In the genomic region with DNA sequence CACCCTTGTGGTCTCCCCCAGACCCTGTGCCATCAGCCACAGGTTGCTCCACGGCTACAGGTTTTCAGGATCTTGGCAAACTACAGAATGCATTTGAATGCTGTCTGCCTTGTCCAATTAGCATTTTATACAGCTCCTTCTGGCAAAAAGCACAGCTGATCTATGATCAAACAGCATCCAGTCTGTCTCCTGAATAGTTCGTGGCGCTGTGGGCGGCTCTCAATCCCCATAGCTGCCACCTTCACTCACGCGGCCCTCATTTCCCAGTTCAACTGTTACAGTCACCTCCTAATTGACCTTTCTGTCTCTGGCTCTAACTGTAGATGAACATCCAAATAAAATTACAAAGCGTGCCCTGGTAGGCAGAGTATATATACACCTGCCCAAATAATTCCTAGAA, we compare ENCODE assay signal across 30 mouse cellular contexts. TPM values are rescaled to one million over a fixed set of nuclear protein-coding genes. Genes with fewer than 3 reads are reported as not detected.
A peak's percentile ranks its signal among the peaks of the same experiment; 100 is the strongest.
DNase-seq lines count a peak whose midpoint lies in the region; ATAC-seq and TF ChIP-seq lines count a peak whose summit lies in the region.
"Had no signal": no experiment of that assay in that cellular context is flagged by ENCODE, and none has a peak within 500 bp of the region (broad histone marks: within the 10 kb centered on the region; RNA-seq: fewer than 3 reads in every experiment).

No protein-coding gene starts in this region.

- H3K36me3 ChIP-seq in forebrain, embryonic 13.5 days (ENCODE audit: poor library complexity, severe bottlenecking) = no peaks in the 10 kb centered on the region
- H3K36me3 ChIP-seq in forebrain, postnatal 0 days (ENCODE audit: insufficient read depth) = no peaks in the 10 kb centered on the region
- H3K36me3 ChIP-seq in hindbrain, embryonic 13.5 days = no peaks in the 10 kb centered on the region
- H3K36me3 ChIP-seq in hindbrain, embryonic 10.5 days = no peaks in the 10 kb centered on the region
- no peaks in the 10 kb centered on the region for H3K36me3 ChIP-seq in midbrain, embryonic 13.5 days
- no peaks in the 10 kb centered on the region for H3K36me3 ChIP-seq in midbrain, postnatal 0 days (ENCODE audit: insufficient read depth, low read length)
- H3K36me3 ChIP-seq in midbrain, embryonic 16.5 days (ENCODE audit: control insufficient read depth, insufficient read depth, low read length) = no peaks in the 10 kb centered on the region
- H3K36me3 ChIP-seq: heart, embryonic 12.5 days; kidney, embryonic 15.5 days; limb, embryonic 12.5 days; liver, embryonic 15.5 days had no signal

- H3K9ac ChIP-seq in forebrain, embryonic 13.5 days = no peak overlapping the region
- H3K9ac ChIP-seq in forebrain, postnatal 0 days = no peak overlapping the region
- H3K9ac ChIP-seq in hindbrain, embryonic 13.5 days = no peak overlapping the region
- no peak overlapping the region for H3K9ac ChIP-seq in midbrain, embryonic 13.5 days (replicated peaks)
- H3K9ac ChIP-seq in midbrain, postnatal 0 days (replicated peaks; ENCODE audit: low read length, poor library complexity, severe bottlenecking) = no peak overlapping the region
- H3K9ac ChIP-seq in midbrain, embryonic 16.5 days (ENCODE audit: low read depth, low read length) = no peak overlapping the region
- H3K9ac ChIP-seq: heart, embryonic 12.5 days; kidney, embryonic 15.5 days; limb, embryonic 12.5 days; liver, embryonic 15.5 days; lung, embryonic 14.5 days had no signal

- no peak overlapping the region for H3K27ac ChIP-seq in forebrain, embryonic 13.5 days
- no peak overlapping the region for H3K27ac ChIP-seq in forebrain, postnatal 0 days (ENCODE audit: low read depth, low read length)
- no peak overlapping the region for H3K27ac ChIP-seq in hindbrain, embryonic 13.5 days
- no peak overlapping the region for H3K27ac ChIP-seq in hindbrain, embryonic 10.5 days
- H3K27ac ChIP-seq in midbrain, embryonic 13.5 days = no peak overlapping the region
- no peak overlapping the region for H3K27ac ChIP-seq in midbrain, postnatal 0 days (ENCODE audit: low read depth, low read length)
- H3K27ac ChIP-seq in midbrain, embryonic 16.5 days (ENCODE audit: low read length) = no peak overlapping the region
- H3K27ac ChIP-seq: gastrocnemius, adult 2 months; heart, adult 2 months; kidney, embryonic 15.5 days; limb, embryonic 12.5 days; liver, embryonic 15.5 days had no signal

- H3K27me3 ChIP-seq in forebrain, embryonic 13.5 days = no peaks in the 10 kb centered on the region
- no peaks in the 10 kb centered on the region for H3K27me3 ChIP-seq in forebrain, postnatal 0 days (ENCODE audit: insufficient read depth, low read length)
- H3K27me3 ChIP-seq in hindbrain, embryonic 13.5 days = no peaks in the 10 kb centered on the region
- H3K27me3 ChIP-seq in hindbrain, embryonic 10.5 days (ENCODE audit: insufficient read depth, poor library complexity, severe bottlenecking) = no peaks in the 10 kb centered on the region
- H3K27me3 ChIP-seq in midbrain, embryonic 13.5 days = no peaks in the 10 kb centered on the region
- H3K27me3 ChIP-seq in midbrain, postnatal 0 days (ENCODE audit: insufficient read depth, low read length) = no peaks in the 10 kb centered on the region
- no peaks in the 10 kb centered on the region for H3K27me3 ChIP-seq in midbrain, embryonic 16.5 days (ENCODE audit: control insufficient read depth, insufficient read depth, low read depth, low read length)
- H3K27me3 ChIP-seq: CH12.LX; heart, embryonic 12.5 days; kidney, embryonic 15.5 days; limb, embryonic 12.5 days; liver, embryonic 15.5 days had no signal

- H3K4me3 ChIP-seq in forebrain, embryonic 13.5 days = no peak overlapping the region
- H3K4me3 ChIP-seq in forebrain, postnatal 0 days (ENCODE audit: low read depth, low read length) = no peak overlapping the region
- no peak overlapping the region for H3K4me3 ChIP-seq in hindbrain, embryonic 13.5 days
- no peak overlapping the region for H3K4me3 ChIP-seq in hindbrain, embryonic 10.5 days
- H3K4me3 ChIP-seq in midbrain, embryonic 13.5 days (replicated peaks) = no peak overlapping the region
- H3K4me3 ChIP-seq in midbrain, postnatal 0 days (ENCODE audit: low read depth, low read length) = no peak overlapping the region
- no peak overlapping the region for H3K4me3 ChIP-seq in midbrain, embryonic 16.5 days (ENCODE audit: low read depth, low read length)
- H3K4me3 ChIP-seq: gastrocnemius, adult 2 months; heart, adult 2 months; heart, embryonic 12.5 days; kidney, embryonic 15.5 days; limb, embryonic 12.5 days; liver, embryonic 15.5 days had no signal

- DNase-seq in forebrain, postnatal 0 days = no peak
- DNase-seq in hindbrain, embryonic 10.5 days (ENCODE audit: low spot score) = no peak
- DNase-seq in midbrain, postnatal 0 days (ENCODE audit: low spot score) = no peak
- DNase-seq in thymus, postnatal 25 days = no peak
- DNase-seq: adrenal gland, adult 2 months; adrenal gland, postnatal 36 days; cerebellum, adult 11 months; cerebellum, adult 9-10 months; cerebellum, postnatal 36 days; gastrocnemius, adult 2 months; gastrocnemius, postnatal 36 days; kidney, adult 18-20 months; kidney, postnatal 25 days; lung, postnatal 14 days; right cerebral cortex, postnatal 14 days; thymus, adult 18-20 months; thymus, postnatal 36 days had no signal

- no peak overlapping the region for H3K4me2 ChIP-seq in forebrain, embryonic 13.5 days
- no peak overlapping the region for H3K4me2 ChIP-seq in forebrain, postnatal 0 days (ENCODE audit: low read depth)
- H3K4me2 ChIP-seq in hindbrain, embryonic 13.5 days = no peak overlapping the region
- no peak overlapping the region for H3K4me2 ChIP-seq in midbrain, embryonic 13.5 days (replicated peaks)
- no peak overlapping the region for H3K4me2 ChIP-seq in midbrain, postnatal 0 days (ENCODE audit: low read depth, low read length, poor library complexity, severe bottlenecking)
- no peak overlapping the region for H3K4me2 ChIP-seq in midbrain, embryonic 16.5 days (ENCODE audit: low read length)
- H3K4me2 ChIP-seq: heart, embryonic 12.5 days; kidney, embryonic 15.5 days; limb, embryonic 12.5 days; liver, embryonic 15.5 days; lung, embryonic 14.5 days had no signal

- ATAC-seq in forebrain, embryonic 13.5 days = 0 out of 2 replicates have a peak, but pooled peaks have one; percentile 10
- ATAC-seq in forebrain, postnatal 0 days = no peak
- ATAC-seq in hindbrain, embryonic 13.5 days (ENCODE audit: low FRiP score) = 0 out of 2 replicates have a peak, but pooled peaks have one; percentile 18
- 0 out of 2 replicates have a peak, but pooled peaks have one; percentile 32 for ATAC-seq in midbrain, embryonic 13.5 days
- ATAC-seq in midbrain, postnatal 0 days (ENCODE audit: low FRiP score) = no peak
- peak; percentile 38; the same call in 1 of the 2 replicates for ATAC-seq in midbrain, embryonic 16.5 days
- ATAC-seq: activated CD4-positive, CD25-positive, alpha-beta regulatory T cell, adult 4 months had no signal

- 81% methylated on average over 7 of the region's 7 CpGs for WGBS in forebrain, embryonic 13.5 days
- WGBS in forebrain, postnatal 0 days = 53% methylated on average over 7 of the region's 7 CpGs
- 88% methylated on average over 7 of the region's 7 CpGs for WGBS in hindbrain, embryonic 13.5 days
- WGBS in hindbrain, embryonic 10.5 days = 93% methylated on average over 7 of the region's 7 CpGs
- 83% methylated on average over 7 of the region's 7 CpGs for WGBS in midbrain, embryonic 13.5 days
- WGBS in midbrain, postnatal 0 days = 66% methylated on average over 7 of the region's 7 CpGs
- 68% methylated on average over 7 of the region's 7 CpGs for WGBS in midbrain, embryonic 16.5 days

- no peaks in the 10 kb centered on the region for H3K9me3 ChIP-seq in forebrain, embryonic 13.5 days (replicated peaks)
- H3K9me3 ChIP-seq in forebrain, postnatal 0 days (ENCODE audit: low read length) = no peaks in the 10 kb centered on the region
- H3K9me3 ChIP-seq in hindbrain, embryonic 13.5 days = no peaks in the 10 kb centered on the region
- no peaks in the 10 kb centered on the region for H3K9me3 ChIP-seq in hindbrain, embryonic 10.5 days
- no peaks in the 10 kb centered on the region for H3K9me3 ChIP-seq in midbrain, embryonic 13.5 days
- H3K9me3 ChIP-seq in midbrain, postnatal 0 days (ENCODE audit: low read length) = no peaks in the 10 kb centered on the region
- H3K9me3 ChIP-seq in midbrain, embryonic 16.5 days (replicated peaks; ENCODE audit: control insufficient read depth, low read length, poor library complexity, severe bottlenecking) = no peaks in the 10 kb centered on the region
- H3K9me3 ChIP-seq: heart, embryonic 12.5 days; kidney, embryonic 15.5 days; limb, embryonic 12.5 days; liver, embryonic 15.5 days had no signal

- TF ChIP-seq CTCF in forebrain, postnatal 0 days (IDR thresholded peaks at IDR 0.05; ENCODE audit: low read depth) = no peak
- no peak for TF ChIP-seq CTCF in midbrain, postnatal 0 days (IDR thresholded peaks at IDR 0.05)

- no peaks in the 10 kb centered on the region for H3K4me1 ChIP-seq in forebrain, embryonic 13.5 days
- no peaks in the 10 kb centered on the region for H3K4me1 ChIP-seq in forebrain, postnatal 0 days (ENCODE audit: insufficient read depth)
- peaks cover 3% of the 10 kb centered on the region; the same call in 1 of the 2 replicates for H3K4me1 ChIP-seq in hindbrain, embryonic 13.5 days (replicated peaks)
- H3K4me1 ChIP-seq in hindbrain, embryonic 10.5 days (replicated peaks) = 0 out of 2 replicates have a peak, but pooled peaks cover 4% of the 10 kb centered on the region
- H3K4me1 ChIP-seq in midbrain, embryonic 13.5 days (replicated peaks) = peaks cover 5% of the 10 kb centered on the region; the same call in 1 of the 2 replicates
- no peaks in the 10 kb centered on the region for H3K4me1 ChIP-seq in midbrain, postnatal 0 days (ENCODE audit: insufficient read depth, low read length)
- H3K4me1 ChIP-seq in midbrain, embryonic 16.5 days (ENCODE audit: control insufficient read depth, insufficient read depth, low read length) = peaks cover 3% of the 10 kb centered on the region; the same call in 1 of the 2 replicates
- H3K4me1 ChIP-seq: limb, embryonic 12.5 days; liver, embryonic 15.5 days had no signal

RNA-seq across cellular contexts. Expression of gene Slc24a5, which starts 0.6 kb away (rescaled TPM):
- 4.6 and 5.1 TPM in 2 replicates for polyA plus RNA-seq in forebrain, embryonic 13.5 days (2015; fragmentation: Nextera tagmentation; extraction: Ambion mirVana)
- total RNA-seq in forebrain, postnatal 0 days (2014; rRNA removed) = 0.15 TPM in 1 of 2 replicates, not detected in the other
- 2.8 and 3.2 TPM in 2 replicates for polyA plus RNA-seq in forebrain, postnatal 0 days (2015; fragmentation: Nextera tagmentation; extraction: Ambion mirVana)
- 5.0 and 5.1 TPM in 2 replicates for polyA plus RNA-seq in hindbrain, embryonic 13.5 days (2015; fragmentation: Nextera tagmentation; extraction: Ambion mirVana)
- polyA plus RNA-seq in hindbrain, embryonic 10.5 days (2016; fragmentation: Nextera tagmentation; extraction: Ambion mirVana) = 3.5 and 4.7 TPM in 2 replicates
- 5.6 and 5.7 TPM in 2 replicates for polyA plus RNA-seq in midbrain, embryonic 13.5 days (2015; fragmentation: Nextera tagmentation; extraction: Ambion mirVana)
- total RNA-seq in midbrain, postnatal 0 days (2014; rRNA removed) = 0.14 and 1.4 TPM in 2 replicates
- polyA plus RNA-seq in midbrain, postnatal 0 days (2015; fragmentation: Nextera tagmentation; extraction: Ambion mirVana) = 4.7 and 5.0 TPM in 2 replicates
- 4.2 and 4.5 TPM in 2 replicates for polyA plus RNA-seq in midbrain, embryonic 16.5 days (2015; fragmentation: Nextera tagmentation; extraction: Ambion mirVana)
- total RNA-seq: adrenal gland, adult 2 months; adrenal gland, postnatal 36 days; CH12.LX; gastrocnemius, adult 2 months had no signal
- polyA plus RNA-seq: adrenal gland, adult 2 months; small intestine, adult 2 months had no signal

RNA-seq across cellular contexts. Expression of gene Myef2, which starts 56.1 kb away (rescaled TPM):
- 270 and 293 TPM in 2 replicates for polyA plus RNA-seq in forebrain, embryonic 13.5 days (2015; fragmentation: Nextera tagmentation; extraction: Ambion mirVana)
- total RNA-seq in forebrain, postnatal 0 days (2014; rRNA removed) = 99.4 and 126 TPM in 2 replicates
- 178 and 179 TPM in 2 replicates for polyA plus RNA-seq in forebrain, postnatal 0 days (2015; fragmentation: Nextera tagmentation; extraction: Ambion mirVana)
- polyA plus RNA-seq in hindbrain, embryonic 13.5 days (2015; fragmentation: Nextera tagmentation; extraction: Ambion mirVana) = 241 and 242 TPM in 2 replicates
- polyA plus RNA-seq in hindbrain, embryonic 10.5 days (2016; fragmentation: Nextera tagmentation; extraction: Ambion mirVana) = 160 and 174 TPM in 2 replicates
- 244 and 271 TPM in 2 replicates for polyA plus RNA-seq in midbrain, embryonic 13.5 days (2015; fragmentation: Nextera tagmentation; extraction: Ambion mirVana)
- 73.0 and 100 TPM in 2 replicates for total RNA-seq in midbrain, postnatal 0 days (2014; rRNA removed)
- 152 and 174 TPM in 2 replicates for polyA plus RNA-seq in midbrain, postnatal 0 days (2015; fragmentation: Nextera tagmentation; extraction: Ambion mirVana)
- polyA plus RNA-seq in midbrain, embryonic 16.5 days (2015; fragmentation: Nextera tagmentation; extraction: Ambion mirVana) = 201 and 221 TPM in 2 replicates
- total RNA-seq: CH12.LX had no signal

Comparison
In these comparisons a context has a peak if more than half of its experiments do, and no peak if none do; other contexts are left out.
1. ATAC-seq: peak in forebrain, embryonic 13.5 days (single experiment), hindbrain, embryonic 13.5 days (single experiment), midbrain, embryonic 13.5 days (single experiment) and midbrain, embryonic 16.5 days (single experiment); none in forebrain, postnatal 0 days (single experiment) and midbrain, postnatal 0 days (single experiment).